Mouse (Mus musculus): ENCODE data around the gene Bmper.

- TF ChIP-seq EP300 (IDR thresholded peaks at IDR 0.05) (no peak), CTCF (IDR thresholded peaks at IDR 0.05) (no peak)
Observed at GRCm38 (mm10) chr9:23269087-23269486, 46.2 kb downstream of the Bmper start.

Data from lung, postnatal 0 days (tissue).